Mouse (Mus musculus) cortical plate, adult 2 months (tissue): ENCODE data around the gene Zcchc13.

ENCODE experiments used
- CTCF ChIP-seq: fragments of 200-500 bp; IDR thresholded peaks from 2 replicates; pipeline ENCODE4 v1.5.1; 2011; ENCODE audit warnings: mild to moderate bottlenecking, control low read depth, low read length; ENCODE audit not compliant: insufficient read depth; ENCODE audit errors: extremely low read depth
- POLR2A ChIP-seq: fragments of 200-500 bp; IDR thresholded peaks from 2 replicates; pipeline ENCODE4 v1.6.1; 2011; ENCODE audit warnings: mild to moderate bottlenecking, low read length, control low read depth; ENCODE audit not compliant: insufficient read depth; ENCODE audit errors: extremely low read depth

- no peak for TF ChIP-seq POLR2A
- TF ChIP-seq CTCF: no peak
Measured at GRCm38 (mm10) chrX:103636021-103636420, 5.6 kb downstream of the Zcchc13 start.
